Comparison of ENCODE assay signal across 10 mouse cellular contexts in genomic region chr5:30281291-30281732, GRCm38 (mm10). TPM values are rescaled to one million over a fixed set of nuclear protein-coding genes. Genes with fewer than 3 reads are reported as not detected.
A peak's percentile ranks its signal among the peaks of the same experiment; 100 is the strongest.
DNase-seq lines count a peak whose midpoint lies in the region; ATAC-seq and TF ChIP-seq lines count a peak whose summit lies in the region.
"Had no signal": no experiment of that assay in that cellular context is flagged by ENCODE, and none has a peak within 500 bp of the region (broad histone marks: within the 10 kb centered on the region; RNA-seq: fewer than 3 reads in every experiment).

Gene Drc1 (plus strand): TSS chr5:30281388.

- H3K4me2 ChIP-seq in kidney, embryonic 16.5 days (replicated peaks; ENCODE audit: low read depth, low read length) = peak within 1 kb of the TSS; percentile 63
- H3K4me2 ChIP-seq in liver, embryonic 12.5 days = peak within 1 kb of the TSS; percentile 41

- ATAC-seq in kidney, embryonic 16.5 days (ENCODE audit: low FRiP score, low TSS enrichment) = peak; percentile 73; the same call in 1 of the 2 replicates
- ATAC-seq in liver, embryonic 12.5 days = no peak
- no peak for ATAC-seq in erythroid progenitor cell, adult 5-6 weeks (replicated peaks; ENCODE audit: low FRiP score, poor library complexity, severe bottlenecking)

- TF ChIP-seq CTCF in cortical plate, adult 2 months (IDR thresholded peaks at IDR 0.05; ENCODE audit: extremely low read depth, insufficient read depth, low read length) = no peak
- no peak for TF ChIP-seq CTCF in olfactory bulb, adult 2 months (IDR thresholded peaks at IDR 0.05; ENCODE audit: insufficient read depth, low read depth, low read length)

- peak within 1 kb of the TSS; percentile 44 for H3K4me3 ChIP-seq in kidney, embryonic 16.5 days (ENCODE audit: low read length)
- H3K4me3 ChIP-seq in cortical plate, adult 2 months (ENCODE audit: insufficient read depth, low read length) = peak within 1 kb of the TSS; percentile 44
- H3K4me3 ChIP-seq in liver, embryonic 12.5 days = peak within 1 kb of the TSS; percentile 20
- peak within 1 kb of the TSS; percentile 57 for H3K4me3 ChIP-seq in olfactory bulb, adult 2 months (ENCODE audit: insufficient read depth, low read depth, low read length)

- no peak within 1 kb of the TSS; the same call in 1 of the 2 replicates for H3K9ac ChIP-seq in kidney, embryonic 16.5 days (replicated peaks; ENCODE audit: low read length)
- H3K9ac ChIP-seq in liver, embryonic 12.5 days = no peak within 1 kb of the TSS; the same call in 1 of the 2 replicates
- H3K9ac ChIP-seq: liver, embryonic 14.5 days had no signal

- peaks cover 10% of the 10 kb centered on the region; the same call in 1 of the 2 replicates for H3K9me3 ChIP-seq in kidney, embryonic 16.5 days (ENCODE audit: low read length)
- peaks cover 10% of the 10 kb centered on the region; the same call in 1 of the 2 replicates for H3K9me3 ChIP-seq in liver, embryonic 12.5 days (replicated peaks)

- peak; percentile 44; the same call in 1 of the 2 replicates for TF ChIP-seq POLR2A in cortical plate, adult 2 months (IDR thresholded peaks at IDR 0.05; ENCODE audit: extremely low read depth, insufficient read depth, low read length)
- TF ChIP-seq POLR2A in olfactory bulb, adult 2 months (IDR thresholded peaks at IDR 0.05; ENCODE audit: insufficient read depth, low read depth, low read length) = 0 out of 2 replicates have a peak, but pooled peaks have one; percentile 23

- H3K36me3 ChIP-seq in kidney, embryonic 16.5 days (ENCODE audit: insufficient read depth, low read length) = no peaks in the 10 kb centered on the region
- H3K36me3 ChIP-seq in liver, embryonic 12.5 days = no peaks in the 10 kb centered on the region
- H3K36me3 ChIP-seq: G1E had no signal

- WGBS in kidney, embryonic 16.5 days = 2% methylated on average over 26 of the region's 26 CpGs
- 13% methylated on average over 26 of the region's 26 CpGs for WGBS in liver, embryonic 12.5 days (ENCODE audit: insufficient replicate concordance)
- 1% methylated on average over 26 of the region's 26 CpGs for WGBS in olfactory bulb, adult 2 months

- no peak for DNase-seq in kidney, adult 18-20 months
- DNase-seq in gastrocnemius, postnatal 14 days = peak; percentile 47
- peak; percentile 15 for DNase-seq in kidney, postnatal 14 days

- H3K27me3 ChIP-seq in kidney, embryonic 16.5 days (ENCODE audit: insufficient read depth, low read length) = no peaks in the 10 kb centered on the region
- H3K27me3 ChIP-seq in liver, embryonic 12.5 days (replicated peaks) = peaks cover 27% of the 10 kb centered on the region

- intact Hi-C loops in gastrocnemius, postnatal 14 days (cut with DNase I; ENCODE audit: low total_unique reads) = no loop called here

- H3K4me1 ChIP-seq in kidney, embryonic 16.5 days (ENCODE audit: insufficient read depth, low read length) = peaks cover 3% of the 10 kb centered on the region; the same call in 1 of the 2 replicates
- no peaks in the 10 kb centered on the region for H3K4me1 ChIP-seq in cortical plate, adult 2 months (ENCODE audit: control insufficient read depth, insufficient read depth, low read length)
- H3K4me1 ChIP-seq in liver, embryonic 12.5 days = peaks cover 2% of the 10 kb centered on the region
- 0 out of 2 replicates have a peak, but pooled peaks cover 2% of the 10 kb centered on the region for H3K4me1 ChIP-seq in olfactory bulb, adult 2 months (ENCODE audit: control insufficient read depth, insufficient read depth, low read length)

- no peak within 1 kb of the TSS for H3K27ac ChIP-seq in kidney, embryonic 16.5 days (ENCODE audit: low read length)
- H3K27ac ChIP-seq in cortical plate, adult 2 months (ENCODE audit: insufficient read depth, low read length) = no peak within 1 kb of the TSS
- H3K27ac ChIP-seq in liver, embryonic 12.5 days = no peak within 1 kb of the TSS
- no peak within 1 kb of the TSS for H3K27ac ChIP-seq in olfactory bulb, adult 2 months (ENCODE audit: insufficient read depth, low read depth, low read length)
- H3K27ac ChIP-seq: liver, embryonic 14.5 days had no signal

RNA-seq across cellular contexts. Expression of gene Drc1, which starts in this region (rescaled TPM):
- 0.16 and 0.49 TPM in 2 replicates for polyA plus RNA-seq in kidney, embryonic 16.5 days (2015; fragmentation: Nextera tagmentation; extraction: Ambion mirVana)
- 12.2 and 13.7 TPM in 2 replicates for polyA plus RNA-seq in cortical plate, adult 2 months (2012; rRNA removed)
- total RNA-seq in gastrocnemius, postnatal 14 days (2021) = under 1 TPM in 1 of 2 experiments, not detected in 1; 0.29 TPM
- polyA plus RNA-seq in liver, embryonic 12.5 days (2016; fragmentation: Nextera tagmentation; extraction: Ambion mirVana) = 1.6 and 1.7 TPM in 2 replicates
- polyA plus RNA-seq in olfactory bulb, adult 2 months (2012; ENCODE audit: insufficient read depth, insufficient read length, low replicate concordance, missing spikeins) = not detected in 2 replicates
- total RNA-seq in erythroid progenitor cell, adult 5-6 weeks (2015; ENCODE audit: low replicate concordance) = not detected in 2 replicates
- total RNA-seq in erythroid progenitor cell, adult 5-6 weeks (2017; ENCODE audit: low replicate concordance) = not detected in 2 replicates
- total RNA-seq: G1E had no signal
- polyA plus RNA-seq: G1E had no signal

Comparison
In these comparisons a context has a peak if more than half of its experiments do, and no peak if none do; other contexts are left out.
1. Peak in ATAC-seq, H3K4me3 ChIP-seq and H3K4me2 ChIP-seq in kidney, embryonic 16.5 days; RNA of the gene not detected or under 1 TPM.
2. Peak in DNase-seq in gastrocnemius, postnatal 14 days; RNA of the gene not detected or under 1 TPM.